ENCODE assay signal across 27 mouse cellular contexts in genomic region chr17:90913320-90913719, GRCm38 (mm10).
DNase-seq lines count a peak whose midpoint lies in the region; ATAC-seq and TF ChIP-seq lines count a peak whose summit lies in the region.
"Had no signal": no experiment of that assay in that cellular context is flagged by ENCODE, and none has a peak within 500 bp of the region (broad histone marks: within the 10 kb centered on the region; RNA-seq: fewer than 3 reads in every experiment).

No protein-coding gene starts in this region.

- H3K4me3 ChIP-seq in hindbrain, postnatal 0 days (ENCODE audit: low read length), result no peak overlapping the region
- H3K4me3 ChIP-seq in hindbrain, embryonic 12.5 days, result no peak overlapping the region
- no peak overlapping the region for H3K4me3 ChIP-seq in midbrain, embryonic 11.5 days (ENCODE audit: low read depth, low read length)
- H3K4me3 ChIP-seq: embryonic facial prominence, embryonic 12.5 days; heart, embryonic 10.5 days; limb, embryonic 12.5 days; liver, embryonic 15.5 days; myocyte; neural tube, embryonic 12.5 days had no signal

- H3K36me3 ChIP-seq in hindbrain, postnatal 0 days (ENCODE audit: insufficient read depth, low read length), result no peaks in the 10 kb centered on the region
- no peaks in the 10 kb centered on the region for H3K36me3 ChIP-seq in hindbrain, embryonic 12.5 days
- H3K36me3 ChIP-seq in midbrain, embryonic 11.5 days (ENCODE audit: control insufficient read depth, insufficient read depth, low read length), result no peaks in the 10 kb centered on the region
- H3K36me3 ChIP-seq: embryonic facial prominence, embryonic 12.5 days; heart, embryonic 10.5 days; limb, embryonic 12.5 days; liver, embryonic 15.5 days; neural tube, embryonic 12.5 days had no signal

- WGBS in hindbrain, postnatal 0 days, result 49% methylated on average over 2 of the region's 2 CpGs
- WGBS in hindbrain, embryonic 12.5 days, result 87% methylated on average over 2 of the region's 2 CpGs
- 85% methylated on average over 2 of the region's 2 CpGs for WGBS in midbrain, embryonic 11.5 days

- peak; percentile 30 for DNase-seq in hindbrain, postnatal 0 days (ENCODE audit: low spot score)
- peak; percentile 87 for DNase-seq in cerebellum, adult 8-10 months
- peak; percentile 91 for DNase-seq in cerebellum, postnatal 25 days
- no peak for DNase-seq in urinary bladder, adult 18-20 months (ENCODE audit: low spot score in 2 of 2)
- DNase-seq in midbrain, embryonic 11.5 days (ENCODE audit: low spot score, missing footprints), result no peak
- no peak for DNase-seq in adrenal gland, postnatal 25 days
- DNase-seq: adrenal gland, postnatal 10 days; gastrocnemius, postnatal 25 days; heart, adult 11 months; heart, postnatal 4 days; kidney, adult 11 months; kidney, postnatal 14 days; layer of hippocampus, adult 9-11 months; lung, embryonic 14.5 days; lung, postnatal 14 days; right cerebral cortex, adult 18-20 months had no signal

- no peak for TF ChIP-seq CTCF in hindbrain, postnatal 0 days (IDR thresholded peaks at IDR 0.05; ENCODE audit: low read depth)

- H3K4me2 ChIP-seq in hindbrain, postnatal 0 days (ENCODE audit: low read depth, low read length), result no peak overlapping the region
- no peak overlapping the region for H3K4me2 ChIP-seq in hindbrain, embryonic 12.5 days (replicated peaks)
- H3K4me2 ChIP-seq in midbrain, embryonic 11.5 days, result no peak overlapping the region
- H3K4me2 ChIP-seq: embryonic facial prominence, embryonic 12.5 days; limb, embryonic 12.5 days; liver, embryonic 15.5 days; lung, embryonic 14.5 days; neural tube, embryonic 12.5 days had no signal

- H3K9ac ChIP-seq in hindbrain, postnatal 0 days (replicated peaks; ENCODE audit: low read length), result no peak overlapping the region
- no peak overlapping the region for H3K9ac ChIP-seq in hindbrain, embryonic 12.5 days
- no peak overlapping the region for H3K9ac ChIP-seq in midbrain, embryonic 11.5 days (ENCODE audit: low read length)
- H3K9ac ChIP-seq: embryonic facial prominence, embryonic 12.5 days; limb, embryonic 12.5 days; liver, embryonic 15.5 days; lung, embryonic 14.5 days; neural tube, embryonic 12.5 days had no signal

- peak; percentile 56; the same call in 1 of the 2 replicates for ATAC-seq in hindbrain, postnatal 0 days
- no peak for ATAC-seq in hindbrain, embryonic 12.5 days (ENCODE audit: low FRiP score)
- ATAC-seq in cerebellum, adult (ENCODE audit: insufficient number of reproducible peaks, low FRiP score, low TSS enrichment), result peak; percentile 96
- ATAC-seq in midbrain, embryonic 11.5 days (ENCODE audit: low FRiP score), result no peak
- ATAC-seq: forebrain, embryonic 14.5 days; midbrain, embryonic 16.5 days; Patski had no signal

- H3K9me3 ChIP-seq in hindbrain, postnatal 0 days (ENCODE audit: low read length), result no peaks in the 10 kb centered on the region
- no peaks in the 10 kb centered on the region for H3K9me3 ChIP-seq in hindbrain, embryonic 12.5 days (replicated peaks)
- H3K9me3 ChIP-seq in midbrain, embryonic 11.5 days (ENCODE audit: control insufficient read depth, low read length), result no peaks in the 10 kb centered on the region
- H3K9me3 ChIP-seq: embryonic facial prominence, embryonic 12.5 days; heart, embryonic 10.5 days; limb, embryonic 12.5 days; liver, embryonic 15.5 days; neural tube, embryonic 12.5 days had no signal

- H3K27me3 ChIP-seq in hindbrain, postnatal 0 days (ENCODE audit: insufficient read depth, low read length), result no peaks in the 10 kb centered on the region
- no peaks in the 10 kb centered on the region for H3K27me3 ChIP-seq in hindbrain, embryonic 12.5 days
- no peaks in the 10 kb centered on the region for H3K27me3 ChIP-seq in midbrain, embryonic 11.5 days (ENCODE audit: control insufficient read depth, insufficient read depth, low read length)
- H3K27me3 ChIP-seq: embryonic facial prominence, embryonic 12.5 days; limb, embryonic 12.5 days; liver, embryonic 15.5 days; neural tube, embryonic 12.5 days; Patski had no signal

- H3K27ac ChIP-seq in hindbrain, postnatal 0 days, result no peak overlapping the region
- no peak overlapping the region for H3K27ac ChIP-seq in hindbrain, embryonic 12.5 days
- H3K27ac ChIP-seq in midbrain, embryonic 11.5 days (ENCODE audit: low read depth, low read length), result no peak overlapping the region
- H3K27ac ChIP-seq: embryonic facial prominence, embryonic 12.5 days; heart, embryonic 10.5 days; limb, embryonic 12.5 days; liver, embryonic 15.5 days; neural tube, embryonic 12.5 days had no signal

- H3K4me1 ChIP-seq in hindbrain, postnatal 0 days (ENCODE audit: insufficient read depth, low read length), result no peaks in the 10 kb centered on the region
- no peaks in the 10 kb centered on the region for H3K4me1 ChIP-seq in hindbrain, embryonic 12.5 days
- no peaks in the 10 kb centered on the region for H3K4me1 ChIP-seq in midbrain, embryonic 11.5 days (ENCODE audit: control insufficient read depth, insufficient read depth, low read length)
- H3K4me1 ChIP-seq: embryonic facial prominence, embryonic 12.5 days; heart, embryonic 10.5 days; limb, embryonic 12.5 days; liver, embryonic 15.5 days; neural tube, embryonic 12.5 days had no signal

Comparison
In these comparisons a context has a peak if more than half of its experiments do, and no peak if none do; other contexts are left out.
1. ATAC-seq: peak in hindbrain, postnatal 0 days (single experiment) and cerebellum, adult (single experiment); none in hindbrain, embryonic 12.5 days (single experiment) and midbrain, embryonic 11.5 days (single experiment).
2. DNase-seq: peak in hindbrain, postnatal 0 days (single experiment), cerebellum, adult 8-10 months (single experiment) and cerebellum, postnatal 25 days (2 of 2); none in urinary bladder, adult 18-20 months (0 of 2), midbrain, embryonic 11.5 days (single experiment) and adrenal gland, postnatal 25 days (single experiment).